Mouse (Mus musculus) thymus, adult 2 months (tissue): Measurements from ENCODE around the gene Fndc3a. TPM values are rescaled to one million over a fixed set of nuclear protein-coding genes. Genes with fewer than 3 reads are reported as not detected.
A peak's percentile ranks its signal among the peaks of the same experiment; 100 is the strongest.

Experiments
- DNase-seq: peaks from one replicate; pipeline ENCODE4 v3.0.0; 2021
- H3K27ac ChIP-seq: fragments of 200-500 bp; 2 replicates; pipeline ENCODE4 v1.5.1; 2012; ENCODE audit warnings: low read length, control low read depth; ENCODE audit not compliant: control insufficient read depth, insufficient read depth
- H3K27me3 ChIP-seq: fragments of 200-500 bp; 2 replicates; pipeline ENCODE4 v1.6.1; 2012; ENCODE audit warnings: mild to moderate bottlenecking, low read length, moderate library complexity, mixed read lengths; ENCODE audit not compliant: control insufficient read depth, insufficient read depth
- H3K36me3 ChIP-seq: fragments of 200-500 bp; 2 replicates; pipeline ENCODE4 v1.6.1; 2012; ENCODE audit warnings: mild to moderate bottlenecking, low read length, moderate library complexity; ENCODE audit not compliant: control insufficient read depth, insufficient read depth
- H3K4me1 ChIP-seq: fragments of 200-500 bp; replicated peaks from 2 replicates; pipeline ENCODE4 v1.6.1; 2012; ENCODE audit warnings: low read length; ENCODE audit not compliant: control insufficient read depth, insufficient read depth
- H3K4me3 ChIP-seq: fragments of 200-500 bp; 2 replicates; pipeline ENCODE4 v1.5.1; 2012; ENCODE audit warnings: mild to moderate bottlenecking, low read length, control low read depth, moderate library complexity; ENCODE audit not compliant: control insufficient read depth, insufficient read depth
- CTCF ChIP-seq: fragments of 200-500 bp; IDR thresholded peaks from 2 replicates; pipeline ENCODE4 v1.5.1; 2012; ENCODE audit warnings: mild to moderate bottlenecking, control low read depth, low read length, moderate library complexity, borderline replicate concordance; ENCODE audit not compliant: control insufficient read depth, poor library complexity, insufficient read depth; ENCODE audit errors: extremely low read depth
- POLR2A ChIP-seq: fragments of 200-500 bp; IDR thresholded peaks from 2 replicates; pipeline ENCODE4 v1.6.1; 2012; ENCODE audit warnings: mild to moderate bottlenecking, low read length, control low read depth, moderate library complexity; ENCODE audit not compliant: control insufficient read depth, poor library complexity, insufficient read depth; ENCODE audit errors: extremely low read depth
- WGBS: fragments of 180-500 bp; shearing (Covaris S2); methylation state at CpG from one replicate; pipeline ENCODE4 v1.1.7; 2018; 5-methylcytosine and 5-hydroxymethylcytosine counted together
- polyA plus RNA-seq: library from polyadenylated mRNA; depleted of rRNA; stranded (reverse); fragments of >200 nt; gene quantifications from 2 replicates; pipeline ENCODE4 v1.2.3, GENCODE M21; 2012; rRNA removed

The Fndc3a gene
- 39.1 and 39.8 TPM in 2 replicates for polyA plus RNA-seq

- Histone ChIP-seq H3K4me3 (peak within 1 kb of the TSS; percentile 56), H3K27me3 (no peaks in the 10 kb centered on the region), H3K36me3 (no peaks in the 10 kb centered on the region), H3K27ac (peak within 1 kb of the TSS; percentile 58), H3K4me1 (no peaks in the 10 kb centered on the region)
- peak; percentile 87 for DNase-seq
- TF ChIP-seq CTCF (peak; percentile 37; the same call in 1 of the 2 replicates), POLR2A (no peak; the same call in 1 of the 2 replicates)
- under 1% methylated on average over 81 of the region's 82 CpGs for WGBS
These were observed at the start of gene Fndc3a for GRCm38 (mm10) chr14:72709710-72710340. Gene Fndc3a (minus strand): TSS chr14:72710003.

GRCm38 (mm10) chr14:72752893-72753292 lies 43.1 kb upstream of the Fndc3a start:
- Histone ChIP-seq H3K4me1 (no peaks in the 10 kb centered on the region), H3K27ac (no peak overlapping the region), H3K27me3 (no peaks in the 10 kb centered on the region), H3K36me3 (no peaks in the 10 kb centered on the region), H3K4me3 (no peak overlapping the region)
- DNase-seq: no peak
- WGBS: 84% methylated on average over 6 of the region's 6 CpGs
- no peak for TF ChIP-seq POLR2A
- TF ChIP-seq CTCF: no peak

GRCm38 (mm10) chr14:72750426-72751182 lies 40.8 kb upstream of the Fndc3a start:
- no peaks in the 10 kb centered on the region for H3K36me3 ChIP-seq
- DNase-seq: no peak
- no peaks in the 10 kb centered on the region for H3K27me3 ChIP-seq
- H3K27ac ChIP-seq: no peak overlapping the region
- H3K4me3 ChIP-seq: no peak overlapping the region
- H3K4me1 ChIP-seq: no peaks in the 10 kb centered on the region
- TF ChIP-seq POLR2A (no peak), CTCF (no peak)
- WGBS: 94% methylated on average over 5 of the region's 5 CpGs

DNA sequence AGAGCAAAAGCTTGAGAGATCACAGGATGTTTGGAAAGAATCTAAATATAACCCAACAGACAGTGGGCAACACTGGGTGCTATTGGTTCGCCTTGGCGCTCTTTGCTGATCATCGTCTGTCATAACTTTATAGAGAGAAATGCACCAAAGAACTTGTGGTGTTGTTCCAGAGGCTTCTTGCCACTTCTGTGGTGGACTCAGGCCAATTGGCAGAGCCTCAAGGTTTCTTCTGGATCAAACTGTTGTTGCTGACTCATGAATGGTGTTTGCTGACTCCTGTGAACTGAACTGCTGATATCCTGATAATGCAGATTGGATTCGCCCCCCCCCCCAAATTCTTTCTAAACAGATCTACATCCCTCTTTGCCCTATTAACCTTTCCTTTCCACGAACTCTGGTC lies 38.5 kb upstream of the Fndc3a start:
- TF ChIP-seq CTCF (no peak), POLR2A (no peak)
- DNase-seq: no peak
- no peaks in the 10 kb centered on the region for H3K27me3 ChIP-seq
- no peaks in the 10 kb centered on the region for H3K36me3 ChIP-seq
- H3K27ac ChIP-seq: no peak overlapping the region
- 94% methylated on average over 5 of the region's 5 CpGs for WGBS
- no peak overlapping the region for H3K4me3 ChIP-seq
- H3K4me1 ChIP-seq: no peaks in the 10 kb centered on the region

DNA sequence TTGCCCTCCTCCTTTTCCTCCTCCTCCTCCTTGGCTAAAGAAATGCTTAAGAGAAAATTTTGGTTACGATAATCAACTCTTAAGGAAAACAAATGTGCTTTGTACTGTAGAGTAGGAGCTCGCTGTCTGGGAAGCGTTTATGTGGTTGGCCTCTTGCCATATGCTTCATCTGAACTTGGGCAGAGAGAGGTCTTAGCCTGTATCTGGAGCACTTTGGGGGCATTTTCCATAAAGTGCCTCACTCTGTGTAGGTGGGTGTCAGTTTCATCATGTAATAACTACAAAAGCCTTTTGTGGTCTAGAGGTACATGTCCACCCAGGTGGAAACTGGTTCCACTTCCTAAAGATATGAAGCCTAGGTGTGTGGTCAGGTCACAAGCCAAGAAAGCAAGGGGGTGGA lies 31.9 kb upstream of the Fndc3a start:
- Histone ChIP-seq H3K27ac (no peak overlapping the region), H3K27me3 (no peaks in the 10 kb centered on the region), H3K4me1 (no peaks in the 10 kb centered on the region), H3K36me3 (no peaks in the 10 kb centered on the region), H3K4me3 (no peak overlapping the region)
- 87% methylated on average over 3 of the region's 3 CpGs for WGBS
- TF ChIP-seq CTCF (no peak), POLR2A (no peak)
- no peak for DNase-seq

DNA sequence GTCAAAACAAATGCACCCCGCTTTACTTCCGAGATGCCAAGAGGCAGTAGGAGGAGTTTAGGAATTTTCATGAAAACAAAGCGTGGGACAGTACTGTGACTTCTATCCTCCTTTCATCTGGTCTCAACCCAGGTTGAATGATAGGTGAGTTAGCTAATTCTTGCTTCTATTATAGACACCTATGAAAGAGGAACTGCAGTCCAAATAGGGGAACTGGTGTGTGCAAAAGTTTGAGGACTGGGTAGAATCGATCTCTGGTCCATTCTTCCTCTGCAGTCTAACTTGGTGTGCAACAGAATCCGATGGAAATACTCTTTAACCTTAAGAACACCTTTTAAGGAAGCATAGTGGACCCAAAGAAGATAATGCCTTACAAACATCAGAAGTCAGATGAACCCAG lies 30.5 kb upstream of the Fndc3a start:
- no peaks in the 10 kb centered on the region for H3K36me3 ChIP-seq
- H3K4me1 ChIP-seq: no peaks in the 10 kb centered on the region
- H3K27ac ChIP-seq: no peak overlapping the region
- H3K4me3 ChIP-seq: no peak overlapping the region
- no peak for DNase-seq
- WGBS: 58% methylated on average over 5 of the region's 5 CpGs
- TF ChIP-seq POLR2A (no peak), CTCF (no peak)
- H3K27me3 ChIP-seq: no peaks in the 10 kb centered on the region
